Mouse (Mus musculus): Measurements from ENCODE around the gene Tmco3.

Tmco3 gene

GRCm38 (mm10) chr8:13339646-13339990 is 51.6 kb downstream of the Tmco3 start:
- no peak for TF ChIP-seq GATA4 (IDR thresholded peaks at IDR 0.05; ENCODE audit: insufficient replicate concordance, low read length)

GRCm38 (mm10) chr8:13340650-13341049 is 52.7 kb downstream of the Tmco3 start:
- TF ChIP-seq GATA4 (IDR thresholded peaks at IDR 0.05; ENCODE audit: insufficient replicate concordance, low read length): no peak

- TF ChIP-seq GATA4 (IDR thresholded peaks at IDR 0.05; ENCODE audit: insufficient replicate concordance, low read length): no peak
Measured at GRCm38 (mm10) chr8:13342340-13342739, 54.4 kb downstream of the Tmco3 start.

- no peak for TF ChIP-seq GATA4 (IDR thresholded peaks at IDR 0.05; ENCODE audit: insufficient replicate concordance, low read length)
Measured at GRCm38 (mm10) chr8:13343134-13343533, 55.1 kb downstream of the Tmco3 start.

GRCm38 (mm10) chr8:13350052-13350451 is 62.1 kb downstream of the Tmco3 start:
- TF ChIP-seq GATA4 (IDR thresholded peaks at IDR 0.05; ENCODE audit: insufficient replicate concordance, low read length): no peak

- no peak for TF ChIP-seq GATA4 (IDR thresholded peaks at IDR 0.05; ENCODE audit: insufficient replicate concordance, low read length)
Measured at GRCm38 (mm10) chr8:13351593-13351992, 63.6 kb downstream of the Tmco3 start.

- TF ChIP-seq GATA4 (IDR thresholded peaks at IDR 0.05; ENCODE audit: insufficient replicate concordance, low read length): no peak
Measured at GRCm38 (mm10) chr8:13352601-13353000, 64.6 kb downstream of the Tmco3 start.

GRCm38 (mm10) chr8:13353155-13353833 is 65.3 kb downstream of the Tmco3 start:
- no peak for TF ChIP-seq GATA4 (IDR thresholded peaks at IDR 0.05; ENCODE audit: insufficient replicate concordance, low read length)

- no peak for TF ChIP-seq GATA4 (IDR thresholded peaks at IDR 0.05; ENCODE audit: insufficient replicate concordance, low read length)
Measured at GRCm38 (mm10) chr8:13353883-13354282, 65.9 kb downstream of the Tmco3 start.

- no peak for TF ChIP-seq GATA4 (IDR thresholded peaks at IDR 0.05; ENCODE audit: insufficient replicate concordance, low read length)
Measured at GRCm38 (mm10) chr8:13356221-13356620, 68.2 kb downstream of the Tmco3 start.

GRCm38 (mm10) chr8:13356681-13357080 is 68.7 kb downstream of the Tmco3 start:
- no peak for TF ChIP-seq GATA4 (IDR thresholded peaks at IDR 0.05; ENCODE audit: insufficient replicate concordance, low read length)

- no peak for TF ChIP-seq GATA4 (IDR thresholded peaks at IDR 0.05; ENCODE audit: insufficient replicate concordance, low read length)
Measured at GRCm38 (mm10) chr8:13360213-13360612, 72.2 kb downstream of the Tmco3 start.

GRCm38 (mm10) chr8:13361865-13362264 is 73.9 kb downstream of the Tmco3 start:
- no peak for TF ChIP-seq GATA4 (IDR thresholded peaks at IDR 0.05; ENCODE audit: insufficient replicate concordance, low read length)

Measured in liver, adult (tissue).